Mouse (Mus musculus) spleen, postnatal 0 days (tissue): ENCODE results near the gene Itprid1. TPM values are rescaled to one million over a fixed set of nuclear protein-coding genes. Genes with fewer than 3 reads are reported as not detected.

Experiments used
- polyA plus RNA-seq: library from polyadenylated mRNA; unstranded; fragments of >200 nt; fragmentation: Nextera tagmentation; extraction: Ambion mirVana; gene quantifications from 2 replicates; pipeline ENCODE4 v1.2.1, GENCODE M21; 2015

Itprid1 gene
- not detected in 2 replicates for polyA plus RNA-seq

GRCm38 (mm10) chr6:55836650-55837320 lies at the start of gene Itprid1:
Itprid1 (plus strand) TSS chr6:55836895.

GRCm38 (mm10) chr6:56017291-56017994 lies 180.7 kb downstream of the Itprid1 start, which contains the start of gene Ppp1r17:
Ppp1r17 (plus strand) TSS chr6:56017497.

Other genes with a start within 250 kb of the Itprid1 start
- not detected in 2 replicates for gene Neurod6, start 155.6 kb upstream of the Itprid1 start, polyA plus RNA-seq
- gene Ppp1r17, start 180.6 kb downstream of the Itprid1 start, polyA plus RNA-seq = not detected in 2 replicates